Mouse (Mus musculus) liver, postnatal 0 days (tissue): Measurements from ENCODE around the gene Plekha7.
A peak's percentile ranks its signal among the peaks of the same experiment; 100 is the strongest.

Source experiments
- CTCF ChIP-seq: sonication (generic); IDR thresholded peaks from 2 replicates; pipeline ENCODE4 v1.5.1; 2016; ENCODE audit warnings: antibody characterized with exemption, low read depth
- EP300 ChIP-seq: IDR thresholded peaks from 2 replicates; pipeline ENCODE4 v1.6.1; 2016; ENCODE audit warnings: antibody characterized with exemption, low read depth, mild to moderate bottlenecking

DNA sequence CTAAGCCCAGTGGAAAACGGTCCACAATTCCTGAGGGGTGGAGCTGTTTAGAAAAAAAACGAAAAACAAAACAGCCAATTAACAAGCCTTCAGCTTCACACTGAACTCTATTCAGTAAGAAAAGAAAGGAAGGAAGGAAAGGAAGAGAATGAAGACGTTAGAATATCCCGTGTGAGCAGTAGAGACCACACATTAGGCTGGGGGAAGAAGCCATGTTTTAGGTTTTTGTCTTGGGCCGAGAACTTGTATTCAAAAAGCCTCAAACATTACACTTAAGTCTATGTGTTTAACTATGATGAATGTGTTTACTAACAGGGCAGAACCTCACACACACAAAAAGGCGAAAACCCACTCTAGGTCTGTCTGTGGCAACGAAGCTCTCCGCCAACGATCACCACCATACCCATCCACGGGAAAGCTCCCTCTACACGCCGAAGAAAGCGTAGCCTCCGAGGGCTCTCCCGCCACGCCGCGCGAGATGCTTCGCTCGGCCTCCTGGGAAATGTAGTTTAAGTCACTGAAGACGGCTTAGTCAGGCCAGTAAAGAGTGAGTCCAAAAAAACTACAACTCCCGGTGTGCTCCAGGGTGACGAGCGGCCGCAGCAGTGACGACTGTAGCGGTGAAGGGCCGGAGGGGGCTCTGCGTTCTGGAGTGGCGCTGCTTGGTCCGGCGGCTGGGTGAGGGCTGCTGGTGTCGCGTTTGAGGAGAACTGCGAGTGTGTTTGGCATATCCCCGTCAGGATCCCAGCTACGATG lies 215.3 kb downstream of the Plekha7 start:
- TF ChIP-seq CTCF (peak; percentile 58), EP300 (no peak)
